Mouse (Mus musculus): ENCODE data around the gene Ica1l.

The Ica1l gene

DNA sequence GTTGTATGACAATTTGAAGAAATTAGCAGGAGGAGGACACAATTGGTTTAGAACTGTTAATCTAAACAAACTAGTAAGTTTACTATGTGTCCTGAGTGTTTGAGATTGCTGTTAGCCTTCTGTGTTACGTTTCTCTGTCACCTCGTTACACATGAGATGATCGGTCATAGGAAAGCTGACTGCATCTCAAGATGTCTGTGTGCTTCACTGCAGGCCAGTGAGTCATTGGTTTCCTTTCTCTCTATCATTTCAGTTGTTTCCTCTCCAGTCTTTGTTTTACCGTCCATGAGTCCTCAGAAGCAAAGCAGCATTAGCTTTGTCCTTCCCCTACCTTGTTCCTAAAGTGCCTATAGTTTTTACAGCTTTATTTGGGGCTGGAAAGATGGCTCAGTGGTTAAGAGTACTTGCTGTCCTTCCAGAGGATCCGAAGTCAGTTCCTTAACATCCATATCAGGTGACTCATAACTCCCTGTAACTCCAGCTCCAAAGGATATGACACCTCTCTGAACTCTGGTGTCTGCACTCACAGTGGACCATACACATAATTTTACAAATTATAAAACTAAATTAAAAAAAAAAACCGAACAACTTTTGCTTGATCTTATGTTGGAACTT is 76.7 kb downstream of the Ica1l start:
- DNase-seq (ENCODE audit: low read depth): no peak

DNA sequence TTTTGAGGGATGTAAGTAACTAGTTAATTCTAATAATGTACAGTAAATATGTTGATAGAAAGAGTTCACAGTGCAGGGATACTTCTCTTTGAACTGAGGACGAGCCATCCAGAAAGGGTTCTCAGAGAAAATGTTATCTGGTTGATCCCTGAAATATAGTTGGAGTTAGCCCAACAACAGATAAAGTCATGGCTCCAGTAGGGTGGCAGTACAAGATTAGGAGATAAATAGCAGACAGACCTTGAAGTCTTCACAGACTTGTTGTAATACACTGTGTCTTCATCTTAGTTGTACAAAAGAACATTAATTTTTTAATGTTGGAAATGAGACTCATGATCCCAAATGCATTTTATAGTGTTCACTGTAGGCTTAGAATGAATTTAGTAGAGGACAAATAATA is 83.0 kb downstream of the Ica1l start:
- DNase-seq (ENCODE audit: low read depth): no peak

GRCm38 (mm10) chr1:59957206-59957605 is 85.8 kb downstream of the Ica1l start:
- DNase-seq (ENCODE audit: low read depth): no peak

DNA sequence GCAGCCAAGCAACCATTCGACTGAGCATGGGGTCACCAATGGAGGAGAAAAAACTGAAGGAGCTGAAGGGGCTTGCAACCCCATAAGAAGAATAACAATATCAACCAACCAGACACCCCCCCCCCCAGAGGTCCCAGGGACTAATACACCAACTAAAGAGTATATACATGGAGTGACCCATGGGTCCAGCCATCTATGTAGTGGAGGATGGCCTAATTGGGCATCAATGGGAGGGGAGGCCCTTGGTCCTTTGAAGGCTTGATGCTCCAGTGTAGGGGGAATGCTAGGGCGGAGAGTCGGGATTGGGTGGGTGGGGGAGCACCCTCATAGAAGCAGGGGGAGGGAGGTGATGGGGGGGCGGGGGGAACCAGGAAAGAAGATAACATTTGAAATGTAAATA is 95.5 kb downstream of the Ica1l start:
- DNase-seq (ENCODE audit: low read depth): no peak

- no peak for DNase-seq (ENCODE audit: low read depth)
Measured at GRCm38 (mm10) chr1:59945969-59946368, 97.0 kb downstream of the Ica1l start.

- no peak for DNase-seq (ENCODE audit: low read depth)
Measured at GRCm38 (mm10) chr1:59943825-59944224, 99.2 kb downstream of the Ica1l start.

GRCm38 (mm10) chr1:59942057-59942790 is 100.8 kb downstream of the Ica1l start:
- DNase-seq (ENCODE audit: low read depth): no peak

DNA sequence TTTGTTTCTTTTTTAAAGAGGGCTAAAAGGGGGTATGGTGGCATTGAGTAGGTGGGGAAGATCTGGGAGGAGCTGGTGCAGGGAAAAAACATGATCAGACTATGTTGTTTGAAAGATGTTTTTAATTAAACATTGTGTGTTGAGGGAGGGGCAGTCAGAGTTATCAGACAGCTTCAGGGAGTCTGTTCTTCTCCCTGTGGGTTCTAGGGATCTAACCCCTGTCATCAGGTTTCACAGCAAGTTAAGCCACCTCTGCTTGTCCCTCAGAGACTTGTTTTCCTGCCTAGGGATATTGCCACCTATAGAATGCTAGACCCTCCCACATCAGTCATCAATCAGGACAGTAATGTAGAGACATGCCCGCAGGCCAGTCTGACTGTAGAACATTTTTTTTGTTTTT is 101.9 kb downstream of the Ica1l start:
- DNase-seq (ENCODE audit: low read depth): no peak

DNA sequence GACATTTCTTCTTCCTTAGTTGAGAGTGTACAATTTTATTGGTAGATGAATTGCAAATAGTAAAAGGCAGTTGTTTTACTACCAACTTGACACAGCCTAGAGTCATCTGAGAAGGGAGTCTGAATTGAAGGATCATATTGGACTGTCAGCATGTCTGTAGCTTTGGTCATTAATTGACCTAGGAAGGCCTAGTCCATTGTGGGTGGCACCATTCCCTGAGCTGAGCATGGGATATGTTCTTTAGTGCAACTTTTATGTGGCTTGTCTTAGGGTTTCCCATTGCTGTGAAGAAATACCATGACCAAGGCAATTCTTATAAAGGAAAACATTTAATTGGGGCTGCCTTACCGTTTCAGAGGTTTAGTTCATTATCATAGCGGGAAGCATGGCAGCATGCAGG is 110.0 kb downstream of the Ica1l start:
- DNase-seq (ENCODE audit: low read depth): no peak

Data from fibroblast of lung, adult 2 months (primary cell).